Mouse (Mus musculus): Measurements from ENCODE around the gene Defa37.
"Not testable (repeated sequence)": the region's sequence is repeated elsewhere in the genome, so short reads cannot be mapped to it uniquely, and the experiment has no call there.

The Defa37 gene

GRCm38 (mm10) chr8:21565086-21565485, at the start of gene Defa37:
Defa37 (plus strand) TSS chr8:21565386.
- DNase-seq (ENCODE audit: low read depth, low spot score) = not testable (repeated sequence)

GRCm38 (mm10) chr8:21528732-21529131, 36.5 kb upstream of the Defa37 start, which contains the start of gene Defa32:
Defa32 (plus strand) TSS chr8:21529032.
- DNase-seq (ENCODE audit: low read depth, low spot score) = not testable (repeated sequence)

- not testable (repeated sequence) for DNase-seq (ENCODE audit: low read depth, low spot score)
Measured at GRCm38 (mm10) chr8:21582706-21583105, 17.5 kb downstream of the Defa37 start, which contains the start of gene Defa28. Defa28 (plus strand) TSS chr8:21583006.

GRCm38 (mm10) chr8:21594408-21594807, 29.2 kb downstream of the Defa37 start, which contains the start of gene Gm7861:
Gm7861 (minus strand) TSS chr8:21594508.
- not testable (repeated sequence) for DNase-seq (ENCODE audit: low read depth, low spot score)

All from brain, adult 2 months (tissue).